Mouse (Mus musculus): ENCODE data around the gene 2310009B15Rik. TPM values are rescaled to one million over a fixed set of nuclear protein-coding genes. Genes with fewer than 3 reads are reported as not detected.

Gene 2310009B15Rik
- polyA plus RNA-seq, 1 experiment from 2014 or later = 63.0 TPM

DNA sequence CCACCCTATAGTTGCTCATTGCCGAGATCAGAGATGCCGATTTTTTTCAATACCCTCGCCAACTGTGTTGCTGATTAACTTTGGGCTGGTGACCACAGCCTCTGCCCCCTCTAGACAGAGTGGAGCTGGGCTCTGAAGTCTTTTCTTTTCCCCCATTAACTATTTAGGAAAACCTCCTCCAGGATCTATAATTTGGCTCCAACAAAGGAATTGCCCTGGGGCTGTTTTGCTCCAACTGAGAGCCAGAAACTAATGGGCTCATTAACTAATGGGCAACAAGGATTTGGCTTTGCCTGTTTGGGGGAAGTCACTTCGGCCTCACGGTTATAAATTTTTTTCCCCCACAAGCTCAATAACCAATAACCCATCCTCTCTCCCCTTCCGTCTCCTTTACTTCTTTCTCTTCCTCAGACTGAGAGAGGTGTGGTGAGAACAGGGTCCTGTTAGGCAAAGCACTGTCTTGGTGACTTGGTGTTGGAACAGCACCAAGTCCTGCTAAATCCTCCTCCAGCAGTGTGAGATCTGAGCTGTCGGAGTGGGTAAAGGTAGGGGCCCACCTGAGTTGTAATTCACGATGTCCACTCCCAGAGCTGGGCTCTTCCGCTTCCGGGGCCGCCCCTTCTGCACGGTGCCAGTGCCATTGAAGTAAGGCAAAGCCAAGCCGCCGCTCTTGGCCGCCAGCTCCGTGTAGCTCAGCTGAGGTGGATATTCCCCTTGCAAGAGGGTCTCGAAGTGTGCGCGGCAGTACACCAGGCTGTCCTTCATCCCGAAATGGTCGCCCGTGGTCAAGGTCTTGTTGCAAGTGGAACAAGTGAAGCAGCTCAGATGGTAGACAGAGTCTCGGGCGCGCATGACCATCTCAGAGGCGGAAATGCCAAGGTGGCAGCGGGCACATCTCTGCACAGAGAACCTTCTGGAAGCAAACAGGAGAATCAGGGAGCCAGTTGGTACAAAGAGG is 18.6 kb downstream of the 2310009B15Rik start:
- ATAC-seq (ENCODE audit: low FRiP score) (no peak), DNase-seq (ENCODE audit: low spot score, missing footprints) (peak; percentile 94)
- Histone ChIP-seq H3K4me2 (peak overlapping the region; percentile 35), H3K4me1 (ENCODE audit: control insufficient read depth, insufficient read depth, low read length) (peaks cover 3% of the 10 kb centered on the region), H3K4me3 (ENCODE audit: low read depth, low read length) (peak overlapping the region; percentile 16), H3K27ac (ENCODE audit: low read depth, low read length) (peak overlapping the region; percentile 35; the same call in 1 of the 2 replicates), H3K27me3 (ENCODE audit: control insufficient read depth, insufficient read depth, low read length) (peaks cover 58% of the 10 kb centered on the region), H3K36me3 (ENCODE audit: control insufficient read depth, insufficient read depth, low read length) (no peaks in the 10 kb centered on the region), H3K9ac (ENCODE audit: low read length) (peak overlapping the region; percentile 26), H3K9me3 (ENCODE audit: control insufficient read depth, low read length) (no peaks in the 10 kb centered on the region)
- WGBS = 8% methylated on average over 27 of the region's 27 CpGs

- Histone ChIP-seq H3K4me2 (no peak overlapping the region; the same call in 1 of the 2 replicates), H3K9me3 (ENCODE audit: control insufficient read depth, low read length) (no peaks in the 10 kb centered on the region), H3K27ac (ENCODE audit: low read depth, low read length) (no peak overlapping the region), H3K4me3 (ENCODE audit: low read depth, low read length) (no peak overlapping the region), H3K9ac (ENCODE audit: low read length) (no peak overlapping the region), H3K4me1 (ENCODE audit: control insufficient read depth, insufficient read depth, low read length) (no peaks in the 10 kb centered on the region), H3K27me3 (ENCODE audit: control insufficient read depth, insufficient read depth, low read length) (peaks cover 51% of the 10 kb centered on the region), H3K36me3 (ENCODE audit: control insufficient read depth, insufficient read depth, low read length) (no peaks in the 10 kb centered on the region)
- WGBS = 2% methylated on average over 3 of the region's 3 CpGs
- DNase-seq (ENCODE audit: low spot score, missing footprints) (peak; percentile 93), ATAC-seq (ENCODE audit: low FRiP score) (no peak)
These were observed 21.2 kb downstream of the 2310009B15Rik start for GRCm38 (mm10) chr1:138835355-138835900.

GRCm38 (mm10) chr1:138831309-138831708 is 25.3 kb downstream of the 2310009B15Rik start:
- under 1% methylated on average over 16 of the region's 16 CpGs for WGBS
- no peaks in the 10 kb centered on the region for H3K4me1 ChIP-seq (ENCODE audit: control insufficient read depth, insufficient read depth, low read length)
- H3K9me3 ChIP-seq (ENCODE audit: control insufficient read depth, low read length) = no peaks in the 10 kb centered on the region
- H3K4me2 ChIP-seq = peak overlapping the region; percentile 45
- H3K4me3 ChIP-seq (ENCODE audit: low read depth, low read length) = peak overlapping the region; percentile 21; the same call in 1 of the 2 replicates
- DNase-seq (ENCODE audit: low spot score, missing footprints) (peak; percentile 91), ATAC-seq (ENCODE audit: low FRiP score) (peak; percentile 94)
- H3K36me3 ChIP-seq (ENCODE audit: control insufficient read depth, insufficient read depth, low read length) = no peaks in the 10 kb centered on the region
- H3K9ac ChIP-seq (ENCODE audit: low read length) = no peak overlapping the region
- no peak overlapping the region for H3K27ac ChIP-seq (ENCODE audit: low read depth, low read length)
- H3K27me3 ChIP-seq (ENCODE audit: control insufficient read depth, insufficient read depth, low read length) = peaks cover 17% of the 10 kb centered on the region

DNA sequence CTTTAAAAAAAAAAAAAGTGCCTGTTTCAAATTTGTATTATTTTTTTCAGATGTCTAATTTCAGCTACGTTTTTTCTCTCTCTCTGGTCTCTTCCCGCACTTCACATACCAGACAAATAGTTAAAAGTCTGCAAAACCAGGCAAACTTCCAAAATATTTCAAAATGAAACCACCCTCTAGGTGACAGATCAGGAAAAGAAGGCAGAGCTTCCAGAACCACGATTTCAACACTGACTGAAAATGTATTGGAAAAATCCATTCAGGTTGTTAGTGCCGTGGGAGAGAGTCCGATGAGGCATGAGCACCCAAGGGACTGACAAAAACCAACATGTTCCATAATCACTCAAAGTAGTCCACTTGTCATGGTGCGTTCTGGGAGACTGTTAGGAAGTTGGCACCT is 29.8 kb downstream of the 2310009B15Rik start:
- no peak for DNase-seq (ENCODE audit: low spot score, missing footprints)
- 76% methylated on average over 6 of the region's 6 CpGs for WGBS
- H3K27ac ChIP-seq (ENCODE audit: low read depth, low read length) = no peak overlapping the region
- H3K27me3 ChIP-seq (ENCODE audit: control insufficient read depth, insufficient read depth, low read length) = peaks cover under 1% of the 10 kb centered on the region; the same call in 1 of the 2 replicates
- no peak overlapping the region for H3K4me3 ChIP-seq (ENCODE audit: low read depth, low read length)
- H3K4me1 ChIP-seq (ENCODE audit: control insufficient read depth, insufficient read depth, low read length) = no peaks in the 10 kb centered on the region
- H3K4me2 ChIP-seq = no peak overlapping the region
- no peaks in the 10 kb centered on the region for H3K9me3 ChIP-seq (ENCODE audit: control insufficient read depth, low read length)
- ATAC-seq (ENCODE audit: low FRiP score) = no peak
- no peak overlapping the region for H3K9ac ChIP-seq (ENCODE audit: low read length)
- no peaks in the 10 kb centered on the region for H3K36me3 ChIP-seq (ENCODE audit: control insufficient read depth, insufficient read depth, low read length)

DNA sequence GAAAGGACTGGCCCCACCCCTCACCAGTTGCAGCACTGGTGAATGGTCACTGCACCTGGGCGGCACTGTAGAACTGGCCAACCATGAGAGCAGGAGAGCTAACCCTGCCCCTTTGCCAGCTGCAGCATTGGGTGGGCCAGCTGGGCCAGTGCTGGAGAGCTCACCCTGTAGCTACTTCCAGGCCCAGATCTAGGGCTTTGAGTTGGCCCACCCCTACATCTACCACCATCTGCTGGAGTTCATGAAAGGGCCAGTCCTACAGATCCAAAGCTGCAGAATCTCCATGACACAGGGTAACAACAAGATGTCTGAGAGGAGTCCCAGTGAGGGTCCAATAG is 33.7 kb downstream of the 2310009B15Rik start:
- Histone ChIP-seq H3K27me3 (ENCODE audit: control insufficient read depth, insufficient read depth, low read length) (no peaks in the 10 kb centered on the region), H3K27ac (ENCODE audit: low read depth, low read length) (no peak overlapping the region), H3K36me3 (ENCODE audit: control insufficient read depth, insufficient read depth, low read length) (no peaks in the 10 kb centered on the region), H3K4me3 (ENCODE audit: low read depth, low read length) (no peak overlapping the region), H3K4me2 (no peak overlapping the region), H3K9ac (ENCODE audit: low read length) (no peak overlapping the region), H3K4me1 (ENCODE audit: control insufficient read depth, insufficient read depth, low read length) (no peaks in the 10 kb centered on the region), H3K9me3 (ENCODE audit: control insufficient read depth, low read length) (no peaks in the 10 kb centered on the region)
- ATAC-seq (ENCODE audit: low FRiP score) (peak; percentile 48), DNase-seq (ENCODE audit: low spot score, missing footprints) (peak; percentile 82)
- WGBS = 92% methylated on average over 1 of the region's 1 CpGs

DNA sequence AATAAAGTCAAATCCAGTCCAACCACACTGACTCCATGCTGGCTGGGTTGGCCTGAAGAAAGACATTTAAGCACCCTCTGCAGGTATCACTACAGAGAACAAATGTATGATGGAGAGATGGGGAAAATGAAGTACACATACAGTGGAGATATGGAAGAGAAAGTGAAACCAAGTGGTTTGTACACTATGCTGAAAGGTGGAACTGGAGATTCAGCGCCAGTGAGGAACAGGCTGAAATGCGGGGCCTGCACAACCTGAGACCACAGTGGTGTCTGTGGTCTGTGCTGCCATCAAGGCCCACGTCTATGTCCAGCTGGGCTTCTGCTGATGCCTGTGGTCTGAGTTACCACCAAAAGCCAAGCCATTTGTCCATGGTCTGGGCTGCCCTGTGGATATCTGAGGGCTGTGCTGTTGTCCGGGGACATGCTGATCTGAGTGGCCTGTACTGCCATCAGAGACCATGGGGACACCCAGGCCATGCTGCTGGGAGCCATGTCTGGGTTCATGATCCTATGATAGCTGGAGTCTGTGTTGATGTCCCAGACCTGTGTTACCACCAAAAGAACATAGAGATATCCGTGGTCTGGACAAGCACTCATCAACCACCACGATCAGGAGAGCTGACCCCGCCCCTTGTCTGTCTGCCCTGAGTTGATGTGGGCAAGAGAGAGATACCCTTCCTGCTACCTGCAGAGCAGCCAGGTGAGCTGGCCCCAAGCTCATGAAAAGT is 34.2 kb downstream of the 2310009B15Rik start:
- H3K9me3 ChIP-seq (ENCODE audit: control insufficient read depth, low read length) = no peaks in the 10 kb centered on the region
- H3K36me3 ChIP-seq (ENCODE audit: control insufficient read depth, insufficient read depth, low read length) = no peaks in the 10 kb centered on the region
- no peak overlapping the region for H3K9ac ChIP-seq (ENCODE audit: low read length)
- no peaks in the 10 kb centered on the region for H3K27me3 ChIP-seq (ENCODE audit: control insufficient read depth, insufficient read depth, low read length)
- H3K4me2 ChIP-seq = no peak overlapping the region
- H3K27ac ChIP-seq (ENCODE audit: low read depth, low read length) = no peak overlapping the region
- no peaks in the 10 kb centered on the region for H3K4me1 ChIP-seq (ENCODE audit: control insufficient read depth, insufficient read depth, low read length)
- 91% methylated on average over 7 of the region's 7 CpGs for WGBS
- no peak overlapping the region for H3K4me3 ChIP-seq (ENCODE audit: low read depth, low read length)
- ATAC-seq (ENCODE audit: low FRiP score) = peak; percentile 24; the same call in 1 of the 2 replicates
- DNase-seq (ENCODE audit: low spot score, missing footprints) = no peak

Other genes starting within 250 kb of the 2310009B15Rik start
- 30.6 and 37.1 TPM in 2 replicates for gene Nek7, start 236.7 kb downstream of the 2310009B15Rik start, polyA plus RNA-seq (2014; fragmentation: Nextera tagmentation; extraction: Ambion mirVana)
- 43.4 and 48.9 TPM in 2 replicates for gene Lhx9, start 8.3 kb downstream of the 2310009B15Rik start, polyA plus RNA-seq (2014; fragmentation: Nextera tagmentation; extraction: Ambion mirVana)
- 12.2 and 13.3 TPM in 2 replicates for gene Dennd1b, start 106.6 kb upstream of the 2310009B15Rik start, polyA plus RNA-seq (2014; fragmentation: Nextera tagmentation; extraction: Ambion mirVana)

Measured in midbrain, embryonic 11.5 days (tissue).